Mouse (Mus musculus): ENCODE results near the gene Nbr1. TPM values are rescaled to one million over a fixed set of nuclear protein-coding genes. Genes with fewer than 3 reads are reported as not detected.
A peak's percentile ranks its signal among the peaks of the same experiment; 100 is the strongest.
"Not testable (repeated sequence)": the region's sequence is repeated elsewhere in the genome, so short reads cannot be mapped to it uniquely, and the experiment has no call there.

Nbr1 gene
- polyA plus RNA-seq, 1 experiment: 33.0 TPM

DNA sequence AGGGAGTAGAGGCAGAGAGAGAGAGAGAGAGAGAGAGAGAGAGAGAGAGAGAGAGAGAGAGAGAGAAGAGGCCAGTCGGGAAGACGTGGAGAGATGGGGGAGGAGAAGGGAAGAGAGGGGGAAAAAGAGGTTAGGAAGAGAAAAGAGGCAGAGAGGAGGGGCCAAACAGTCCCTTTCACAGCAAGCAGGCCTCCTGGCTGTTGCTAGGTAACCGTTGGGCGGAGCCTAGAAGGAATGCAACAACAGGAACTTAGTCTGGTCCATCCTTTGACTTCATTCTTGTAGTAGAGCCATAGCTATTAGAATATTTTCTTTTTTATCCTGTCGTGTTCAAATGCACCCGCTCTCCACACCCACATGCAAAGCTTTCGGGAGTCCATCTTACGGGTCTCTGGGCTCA lies 65.9 kb downstream of the Nbr1 start:
- TF ChIP-seq POLR2A (IDR thresholded peaks at IDR 0.05; ENCODE audit: insufficient read length, low read depth) (no peak), MAX (IDR thresholded peaks at IDR 0.05; ENCODE audit: low read depth) (no peak), E2F4 (IDR thresholded peaks at IDR 0.05; ENCODE audit: insufficient read depth) (no peak), TCF12 (IDR thresholded peaks at IDR 0.05; ENCODE audit: insufficient read depth, poor library complexity, severe bottlenecking) (no peak), CEBPB (IDR thresholded peaks at IDR 0.05; ENCODE audit: insufficient read depth, poor library complexity, severe bottlenecking) (no peak), MYOG (IDR thresholded peaks at IDR 0.05; ENCODE audit: control insufficient read depth in 1 of 3, insufficient read depth in 1 of 3, insufficient read length in 2 of 3, low read depth in 2 of 3) (no peak), TCF3 (IDR thresholded peaks at IDR 0.05; ENCODE audit: insufficient read length, low read depth) (no peak), USF1 (IDR thresholded peaks at IDR 0.05; ENCODE audit: low read depth) (no peak), POLR2AphosphoS2 (IDR thresholded peaks at IDR 0.05; ENCODE audit: insufficient read length, low read depth) (no peak)
- Histone ChIP-seq H3K4me3 (no peak overlapping the region), H3K79me2 (ENCODE audit: control insufficient read depth, insufficient read depth) (no peaks in the 10 kb centered on the region), H3K36me3 (ENCODE audit: control insufficient read depth, insufficient read depth) (no peaks in the 10 kb centered on the region), H3K27me3 (ENCODE audit: control insufficient read depth, insufficient read depth, insufficient read length) (no peaks in the 10 kb centered on the region), H3ac (ENCODE audit: control insufficient read depth, insufficient read length) (no peak overlapping the region), H3K4me2 (ENCODE audit: low read depth) (no peak overlapping the region)

DNA sequence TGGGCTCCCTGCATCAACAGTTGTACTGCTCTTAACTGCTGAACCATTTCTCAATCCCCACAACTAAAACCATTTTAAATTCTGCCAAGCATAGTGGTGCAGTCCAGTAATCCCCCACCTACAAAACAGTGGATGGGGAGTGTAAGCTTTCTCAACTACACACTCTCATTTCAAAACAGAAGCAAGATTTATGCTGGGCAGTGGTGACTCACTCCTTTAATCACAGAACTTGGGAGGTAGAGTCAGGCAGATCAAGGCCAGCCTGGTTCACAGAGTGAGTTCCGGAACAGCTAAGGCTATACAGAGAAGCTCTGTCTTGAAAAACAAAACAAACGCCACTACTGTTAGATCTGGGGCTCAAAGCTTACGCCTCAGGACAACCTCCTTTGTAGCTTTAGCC lies 66.6 kb downstream of the Nbr1 start:
- TF ChIP-seq MAX (IDR thresholded peaks at IDR 0.05; ENCODE audit: low read depth) (no peak), MYOG (IDR thresholded peaks at IDR 0.05; ENCODE audit: control insufficient read depth in 1 of 3, insufficient read depth in 1 of 3, insufficient read length in 2 of 3, low read depth in 2 of 3) (no peak)
- H3ac ChIP-seq (ENCODE audit: control insufficient read depth, insufficient read length): no peak overlapping the region
- no peak overlapping the region for H3K4me2 ChIP-seq (ENCODE audit: low read depth)

DNA sequence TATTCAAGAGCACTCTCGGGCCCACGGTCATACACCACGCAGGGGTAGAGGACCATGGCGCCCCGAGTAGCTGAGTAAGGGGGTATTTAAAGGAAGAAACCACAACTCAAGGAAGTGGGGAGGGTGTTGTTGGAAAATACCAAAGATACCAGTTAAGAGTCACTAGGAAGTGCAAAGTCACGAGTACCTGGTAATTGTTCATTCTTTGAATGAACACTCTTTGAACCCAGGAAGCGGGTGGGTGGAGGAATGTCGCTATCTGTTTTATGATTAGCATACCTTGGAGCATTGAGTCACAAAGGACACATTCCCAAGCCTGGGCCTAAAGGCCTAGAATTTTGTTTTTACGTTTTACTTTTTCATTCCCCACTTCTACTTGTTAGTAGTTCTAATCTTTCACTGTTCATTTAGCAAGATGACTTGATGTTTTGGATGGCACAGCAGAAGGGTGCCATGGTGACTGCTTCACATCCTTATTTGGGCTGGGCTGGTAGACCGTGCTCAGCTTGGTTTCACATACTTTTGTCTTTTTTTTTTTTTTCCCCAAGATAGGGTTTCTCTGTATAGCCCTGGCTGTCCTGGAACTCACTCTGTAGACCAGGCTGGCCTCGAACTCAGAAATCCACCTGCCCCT lies 68.2 kb downstream of the Nbr1 start:
- H3K4me3 ChIP-seq; H3K27me3 ChIP-seq (ENCODE audit: control insufficient read depth, insufficient read depth, insufficient read length); H3K79me2 ChIP-seq (ENCODE audit: control insufficient read depth, insufficient read depth); H3K36me3 ChIP-seq (ENCODE audit: control insufficient read depth, insufficient read depth); H3ac ChIP-seq (ENCODE audit: control insufficient read depth, insufficient read length); H3K4me2 ChIP-seq (ENCODE audit: low read depth): not testable (repeated sequence)

More for the DNA sequence above, 66.6 kb downstream of the Nbr1 start:
- H3K4me3 ChIP-seq: no peak overlapping the region
- H3K27me3 ChIP-seq (ENCODE audit: control insufficient read depth, insufficient read depth, insufficient read length): no peaks in the 10 kb centered on the region
- no peaks in the 10 kb centered on the region for H3K36me3 ChIP-seq (ENCODE audit: control insufficient read depth, insufficient read depth)
- H3K79me2 ChIP-seq (ENCODE audit: control insufficient read depth, insufficient read depth): no peaks in the 10 kb centered on the region

DNA sequence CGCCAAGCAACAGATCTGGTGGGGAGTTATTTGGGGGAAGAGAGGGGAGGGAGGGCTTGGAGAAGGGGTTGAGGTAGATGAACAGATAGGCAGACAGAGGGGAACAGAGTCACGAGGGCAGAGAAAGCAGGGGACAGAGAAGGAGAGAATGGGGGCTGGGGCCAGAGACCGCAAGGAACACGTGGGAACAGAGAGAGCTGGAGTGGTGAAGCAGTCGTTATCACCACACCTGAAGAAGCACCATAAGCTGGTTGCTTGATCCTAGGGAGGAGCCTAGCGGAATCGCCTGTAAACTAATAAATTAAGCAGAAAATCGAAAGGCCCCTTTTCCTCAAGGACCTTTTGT lies 74.7 kb downstream of the Nbr1 start:
- peak overlapping the region; percentile 23 for H3K4me3 ChIP-seq
- H3K27me3 ChIP-seq (ENCODE audit: control insufficient read depth, insufficient read depth, insufficient read length): no peaks in the 10 kb centered on the region
- H3K36me3 ChIP-seq (ENCODE audit: control insufficient read depth, insufficient read depth): no peaks in the 10 kb centered on the region

DNA sequence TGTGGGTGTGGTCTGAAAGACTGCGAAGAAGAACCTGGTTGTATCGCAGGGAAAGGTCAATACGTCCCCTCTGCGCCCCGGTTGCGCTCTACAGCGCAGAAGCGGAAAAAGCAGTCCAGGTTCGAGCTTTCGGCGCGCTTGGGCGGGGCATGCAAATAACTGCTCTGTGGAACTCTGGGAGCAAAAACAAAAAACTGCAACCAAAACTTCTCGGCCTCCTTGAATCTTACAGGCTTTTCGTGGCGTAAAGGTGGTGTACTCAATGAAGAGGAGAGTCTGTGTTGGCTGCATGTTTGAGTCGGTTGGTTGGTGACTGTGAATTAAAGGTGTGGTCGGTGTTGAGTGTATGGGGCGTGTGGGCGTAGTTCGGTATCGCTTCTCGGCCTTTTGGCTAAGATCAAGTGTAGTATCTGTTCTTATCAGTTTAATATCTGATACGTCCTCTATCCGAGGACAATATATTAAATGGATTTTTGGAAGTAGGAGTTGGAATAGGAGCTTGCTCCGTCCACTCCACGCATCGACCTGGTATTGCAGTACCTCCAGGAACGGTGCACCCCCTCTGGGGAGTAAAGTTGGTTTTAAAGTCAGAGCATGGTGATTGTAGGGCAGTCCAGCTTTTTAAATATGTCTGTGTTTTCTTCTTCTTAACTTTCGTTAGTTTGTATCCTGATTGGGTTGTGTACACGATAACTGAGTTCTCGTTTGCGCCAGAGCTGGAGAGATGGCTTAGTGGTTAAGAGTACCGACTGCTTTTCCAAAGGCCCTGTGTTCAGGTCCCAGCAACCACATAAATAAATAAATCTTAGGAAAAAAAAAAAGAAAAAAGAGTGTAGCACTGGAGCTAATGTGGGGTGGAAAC lies 75.3 kb downstream of the Nbr1 start, which contains the start of gene Rdm1:
Rdm1 (plus strand) TSS at position 201 of the 862 bp plus-strand sequence.
- H3ac ChIP-seq (ENCODE audit: control insufficient read depth, insufficient read length): no peak within 1 kb of the TSS
- H3K79me2 ChIP-seq (ENCODE audit: control insufficient read depth, insufficient read depth): no peaks in the 10 kb centered on the region
- no peaks in the 10 kb centered on the region for H3K36me3 ChIP-seq (ENCODE audit: control insufficient read depth, insufficient read depth)
- peak within 1 kb of the TSS; percentile 94 for H3K4me2 ChIP-seq (ENCODE audit: low read depth)
- no peaks in the 10 kb centered on the region for H3K27me3 ChIP-seq (ENCODE audit: control insufficient read depth, insufficient read depth, insufficient read length)
- H3K4me3 ChIP-seq: peak within 1 kb of the TSS; percentile 23
- peak; percentile 53 for TF ChIP-seq POLR2A (IDR thresholded peaks at IDR 0.05; ENCODE audit: insufficient read length, low read depth)
- TF ChIP-seq TCF12 (IDR thresholded peaks at IDR 0.05; ENCODE audit: insufficient read depth, poor library complexity, severe bottlenecking): no peak
- TF ChIP-seq POLR2AphosphoS2 (IDR thresholded peaks at IDR 0.05; ENCODE audit: insufficient read length, low read depth): peak; percentile 49
- TF ChIP-seq MYOG (IDR thresholded peaks at IDR 0.05; ENCODE audit: control insufficient read depth in 1 of 3, insufficient read depth in 1 of 3, insufficient read length in 2 of 3, low read depth in 2 of 3): no peak

More for the DNA sequence above, 74.7 kb downstream of the Nbr1 start:
- Histone ChIP-seq H3K79me2 (ENCODE audit: control insufficient read depth, insufficient read depth) (no peaks in the 10 kb centered on the region), H3ac (ENCODE audit: control insufficient read depth, insufficient read length) (no peak overlapping the region), H3K4me2 (ENCODE audit: low read depth) (peak overlapping the region; percentile 94)
- TF ChIP-seq SRF (IDR thresholded peaks at IDR 0.05; ENCODE audit: control insufficient read depth, insufficient read length, low read depth): no peak
- no peak for TF ChIP-seq POLR2AphosphoS2 (IDR thresholded peaks at IDR 0.05; ENCODE audit: insufficient read length, low read depth)
- no peak for TF ChIP-seq REST (IDR thresholded peaks at IDR 0.05; ENCODE audit: insufficient read depth, insufficient read length)
- no peak for TF ChIP-seq MYOG (IDR thresholded peaks at IDR 0.05; ENCODE audit: control insufficient read depth in 1 of 3, insufficient read depth in 1 of 3, insufficient read length in 2 of 3, low read depth in 2 of 3)
- TF ChIP-seq MYOD1 (IDR thresholded peaks at IDR 0.05; ENCODE audit: control insufficient read depth in 1 of 3, insufficient read length in 2 of 3, low read depth in 2 of 3): no peak
- no peak for TF ChIP-seq POLR2A (IDR thresholded peaks at IDR 0.05; ENCODE audit: insufficient read length, low read depth)
